Mouse (Mus musculus): Measurements from ENCODE around the gene Cks1b. TPM values are rescaled to one million over a fixed set of nuclear protein-coding genes. Genes with fewer than 3 reads are reported as not detected.

Gene Cks1b
- total RNA-seq, 2 experiments from 2014 or later: 1.8 to 2.5 TPM

- no peak for TF ChIP-seq CTCF (IDR thresholded peaks at IDR 0.05)
- Histone ChIP-seq H3K27ac (no peak overlapping the region), H3K4me3 (no peak overlapping the region)
- intact Hi-C loops (cut with DNase I): no loop called here
- DNase-seq: no peak
Measured at GRCm38 (mm10) chr3:89365486-89366414, 52.4 kb downstream of the Cks1b start.

Other genes with a start within 250 kb of the Cks1b start
- 10 to 100 TPM; 37.7 to 39.0 TPM for gene Scamp3, start 240.9 kb downstream of the Cks1b start, total RNA-seq (2021)
- 10 to 100 TPM; 15.8 to 17.2 TPM for gene Fam189b, start 235.2 kb downstream of the Cks1b start, total RNA-seq (2021)
- gene Gba, start 215.5 kb downstream of the Cks1b start, total RNA-seq (2021): 10 to 100 TPM; 17.4 to 19.7 TPM
- 10 to 100 TPM in 1 of 2 experiments, 1 to 10 TPM in 1; 6.4 to 10.2 TPM for gene Thbs3, start 203.2 kb downstream of the Cks1b start, total RNA-seq (2021)
- gene Mtx1, start 191.3 kb downstream of the Cks1b start, total RNA-seq (2021): 10 to 100 TPM; 40.7 to 51.4 TPM
- gene Muc1, start 189.3 kb downstream of the Cks1b start, total RNA-seq (2021): under 1 TPM; 0.13 to 0.22 TPM
- 10 to 100 TPM; 62.9 to 79.7 TPM for gene Krtcap2, start 172.4 kb downstream of the Cks1b start, total RNA-seq (2021)
- under 1 TPM; 0.18 to 0.50 TPM for gene Trim46, start 172.1 kb downstream of the Cks1b start, total RNA-seq (2021)
- gene Dpm3, start 159.0 kb downstream of the Cks1b start, total RNA-seq (2021): 10 to 100 TPM; 16.4 to 26.9 TPM
- gene Slc50a1, start 147.8 kb downstream of the Cks1b start, total RNA-seq (2021): 1 to 10 TPM; 8.9 to 9.7 TPM
- 10 to 100 TPM in 1 of 2 experiments, 1 to 10 TPM in 1; 7.9 to 13.1 TPM for gene Efna1, start 137.2 kb downstream of the Cks1b start, total RNA-seq (2021)
- gene Efna3, start 95.4 kb downstream of the Cks1b start, total RNA-seq (2021): not detected
- gene Efna4, start 80.4 kb downstream of the Cks1b start, total RNA-seq (2021): under 1 TPM; 0.15 to 0.20 TPM
- gene Adam15, start 68.4 kb downstream of the Cks1b start, total RNA-seq (2021): 10 to 100 TPM; 21.7 to 30.5 TPM
- gene Dcst2, start 56.4 kb downstream of the Cks1b start, total RNA-seq (2021): not detected
- gene Dcst1, start 53.1 kb downstream of the Cks1b start, total RNA-seq (2021): not detected
- 10 to 100 TPM; 22.8 to 33.3 TPM for gene Zbtb7b, start 23.6 kb downstream of the Cks1b start, total RNA-seq (2021)
- gene Lenep, start 15.6 kb downstream of the Cks1b start, total RNA-seq (2021): 1 to 10 TPM in 1 of 2 experiments, under 1 TPM in 1; 0.41 to 2.1 TPM
- 10 to 100 TPM; 40.8 to 56.4 TPM for gene Flad1, start 6.5 kb downstream of the Cks1b start, total RNA-seq (2021)
- 10 to 100 TPM; 15.0 to 17.2 TPM for gene Shc1, start 60 bp upstream of the Cks1b start, total RNA-seq (2021)
- 10 to 100 TPM in 1 of 2 experiments, 1 to 10 TPM in 1; 9.5 to 10.1 TPM for gene Pygo2, start 11.8 kb upstream of the Cks1b start, total RNA-seq (2021)
- gene Pbxip1, start 18.3 kb upstream of the Cks1b start, total RNA-seq (2021): 100 to 1,000 TPM; 202 to 227 TPM
- 10 to 100 TPM in 1 of 2 experiments, 1 to 10 TPM in 1; 6.3 to 11.1 TPM for gene Pmvk, start 36.2 kb upstream of the Cks1b start, total RNA-seq (2021)
- 1 to 10 TPM; 1.4 to 4.1 TPM for gene Kcnn3, start 101.8 kb upstream of the Cks1b start, total RNA-seq (2021)

All from gastrocnemius, adult 2 months (tissue).